Mouse (Mus musculus) left cerebral cortex, postnatal 10 days (tissue): ENCODE measurements around the gene Osbpl10. TPM values are rescaled to one million over a fixed set of nuclear protein-coding genes. Genes with fewer than 3 reads are reported as not detected.

Experiments
- DNase-seq, 2 experiments: peaks; one replicate each; pipeline ENCODE4 v3.0.0; 2021 to 2022; ENCODE audit warnings: low spot score in 2 of 2, mixed read lengths in 1 of 2; ENCODE audit errors: extremely low spot score in 1 of 2
- intact Hi-C: fragments of 180-260 bp; cut with DNase I; formaldehyde crosslinking; loops from one replicate; pipeline ENCODE4 v1.15.1; 2025
- total RNA-seq, 2 experiments: library from RNA; stranded (reverse); gene quantifications; 2 replicates each; pipeline ENCODE4 v1.2.3; 2021

Gene Osbpl10
- total RNA-seq, 2 experiments from 2014 or later = 55.7 to 56.3 TPM

DNA sequence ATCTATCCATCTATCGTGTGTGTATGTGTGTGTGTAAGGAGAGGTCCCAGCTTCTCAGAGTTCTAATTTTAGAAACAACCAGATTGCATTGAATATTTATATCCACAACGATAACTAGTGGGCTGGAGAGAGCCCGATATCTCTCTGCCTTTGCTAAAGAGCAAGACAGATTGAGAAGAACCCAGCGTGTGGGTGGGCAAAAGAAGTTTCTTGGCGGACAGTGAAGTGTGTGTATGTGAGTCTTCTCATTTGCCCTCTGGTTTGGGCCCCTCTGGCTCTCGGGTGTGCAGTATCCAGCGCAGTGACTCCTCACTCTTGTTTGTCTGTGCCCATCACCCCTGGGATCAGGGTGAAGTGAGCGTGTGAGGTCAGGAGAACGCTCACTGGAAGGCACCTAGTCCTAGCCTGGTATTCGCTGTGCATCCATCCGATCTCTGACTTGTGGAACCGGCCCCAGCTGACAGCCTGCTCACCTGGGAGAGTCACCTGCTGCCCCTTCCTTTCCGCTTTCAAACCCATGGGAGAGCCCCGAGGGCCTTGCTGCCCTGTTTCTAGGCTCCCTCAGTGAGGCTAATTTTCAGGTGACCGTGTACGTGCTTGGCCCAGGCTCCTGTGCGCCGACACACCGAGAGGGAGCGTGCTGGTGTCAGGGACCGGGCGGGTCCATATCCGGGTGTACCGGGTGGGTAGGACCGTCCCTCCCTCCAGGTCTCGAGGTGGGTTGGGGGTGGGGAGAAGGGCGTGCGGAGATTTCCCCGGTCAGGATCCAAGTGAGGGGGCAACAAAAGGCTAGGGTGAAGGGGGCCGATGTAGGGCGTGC is 698 bp upstream of the Osbpl10 start:
- DNase-seq = peak; percentile 64 to 65
- intact Hi-C loops = loop anchor here (5.0 kb wide), 3 partner anchors 45 to 80 kb away; no protein-coding TSS in a partner anchor

DNA sequence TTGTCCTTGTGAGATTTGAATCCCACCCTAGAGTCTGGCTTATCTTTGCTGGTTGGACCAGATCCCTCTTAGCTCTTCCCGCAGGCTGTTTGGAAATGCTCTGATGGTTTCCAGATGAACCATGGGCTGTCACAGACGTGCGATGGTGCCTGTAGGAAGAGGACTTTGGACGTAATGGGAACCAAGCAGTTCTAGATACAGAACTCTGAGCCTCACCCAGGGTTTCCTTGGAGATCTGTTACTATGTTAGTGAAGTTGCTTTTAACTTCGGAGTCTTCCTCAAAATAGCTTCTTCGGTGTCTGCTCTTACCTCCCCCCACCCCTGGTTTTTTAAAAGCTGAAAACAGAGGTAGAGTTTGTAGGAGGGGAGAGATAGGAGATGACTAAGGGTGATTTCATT is 1.6 kb downstream of the Osbpl10 start:
- peak; percentile 19 to 42 for DNase-seq
- intact Hi-C loops = loop anchor here (5.0 kb wide), 3 partner anchors 42 to 77 kb away; no protein-coding TSS in a partner anchor

DNA sequence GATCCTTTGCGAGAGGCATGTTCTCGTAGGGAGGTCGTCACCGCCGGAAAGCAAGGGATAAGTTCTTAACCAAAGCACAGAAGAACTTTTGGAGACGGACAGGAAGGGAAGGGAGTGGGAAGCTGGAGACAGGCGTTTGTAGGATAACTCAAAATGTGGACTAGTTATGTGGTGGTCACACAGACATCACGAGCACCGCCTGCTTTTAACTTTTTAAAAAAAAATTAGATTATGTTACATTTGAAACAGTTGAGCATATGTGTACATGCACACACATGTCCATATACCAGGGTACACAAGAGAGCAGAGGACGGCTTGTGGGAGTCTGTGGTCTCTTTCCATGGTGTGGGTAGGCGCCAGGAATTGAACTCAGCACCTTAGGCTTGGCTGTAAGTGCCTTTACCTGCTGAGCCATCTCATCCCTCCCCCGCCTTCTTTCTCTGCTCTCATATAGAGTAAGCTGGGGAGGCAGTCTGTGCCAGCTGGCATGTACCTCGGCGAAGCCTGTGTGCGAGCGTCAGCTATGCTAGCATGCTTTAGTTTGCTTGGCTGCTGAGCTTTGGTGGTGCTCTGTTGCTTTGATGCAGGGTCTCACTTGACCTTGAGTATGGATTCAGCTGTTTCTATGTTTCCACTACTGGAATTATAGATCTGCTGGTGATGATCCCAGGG is 4.5 kb downstream of the Osbpl10 start, which contains the start of gene Rps27rt:
Rps27rt (minus strand) TSS at position 51 of the 672 bp plus-strand sequence.
- intact Hi-C loops = no loop called here
- DNase-seq = peak in 1 of 2 experiments; percentile 35

DNA sequence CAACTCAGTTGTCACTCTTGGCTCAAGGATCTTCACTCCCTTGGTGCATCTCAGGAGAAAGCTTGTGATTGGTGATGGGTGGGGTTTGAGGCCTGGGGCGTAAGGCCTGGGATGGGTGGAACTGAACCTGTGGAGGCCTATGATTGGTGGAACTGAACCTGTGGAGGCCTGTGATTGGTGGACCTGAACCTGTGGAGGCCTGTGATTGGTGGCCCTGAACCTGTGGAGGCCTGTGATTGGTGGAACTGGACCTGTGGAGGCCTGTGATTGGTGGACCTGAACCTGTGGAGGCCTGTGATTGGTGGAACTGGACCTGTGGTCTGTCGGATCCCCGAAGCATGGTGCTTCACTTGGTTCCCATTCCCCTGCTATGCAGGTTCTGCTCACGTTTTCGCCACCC is 7.4 kb downstream of the Osbpl10 start:
- no peak for DNase-seq
- intact Hi-C loops = no loop called here

DNA sequence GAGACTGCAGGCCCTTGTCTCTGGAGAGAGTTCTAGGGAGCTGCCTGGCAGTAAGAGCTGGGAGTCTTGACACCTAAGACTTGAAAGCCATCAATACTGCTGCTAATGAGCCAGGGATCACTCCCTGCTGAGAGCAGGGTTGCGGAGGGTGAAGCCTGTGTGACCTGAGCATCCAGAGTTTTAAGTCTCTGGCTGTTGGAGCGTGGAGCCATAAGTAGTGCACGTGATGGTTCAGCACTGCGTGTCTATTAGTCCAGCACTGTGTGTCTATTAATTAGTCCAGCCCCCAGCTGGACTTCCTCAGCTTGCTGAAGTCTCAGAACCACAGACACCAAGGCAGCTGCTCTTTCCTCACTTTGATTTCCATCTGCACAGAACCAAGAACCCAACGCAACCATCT is 8.0 kb downstream of the Osbpl10 start:
- DNase-seq = no peak
- intact Hi-C loops = no loop called here

DNA sequence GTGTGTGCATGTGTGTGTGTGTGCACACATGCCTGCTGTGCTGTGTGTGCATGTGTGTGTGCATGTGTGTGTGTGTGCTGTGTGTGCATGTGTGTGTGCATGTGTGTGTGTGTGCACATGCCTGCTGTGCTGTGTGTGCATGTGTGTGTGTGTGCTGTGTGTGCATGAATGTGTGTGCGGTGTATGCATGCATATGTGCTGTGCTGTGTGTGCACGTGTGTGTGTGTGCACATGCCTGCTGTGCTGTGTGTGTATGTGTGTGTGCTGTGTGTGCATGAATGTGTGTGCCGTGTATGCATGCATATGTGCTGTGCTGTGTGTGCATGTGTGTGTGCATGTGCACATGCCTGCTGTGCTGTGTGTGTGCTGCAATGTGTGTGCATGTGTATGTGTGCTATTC is 9.7 kb downstream of the Osbpl10 start:
- peak in 1 of 2 experiments; percentile 1 for DNase-seq
- intact Hi-C loops = no loop called here

DNA sequence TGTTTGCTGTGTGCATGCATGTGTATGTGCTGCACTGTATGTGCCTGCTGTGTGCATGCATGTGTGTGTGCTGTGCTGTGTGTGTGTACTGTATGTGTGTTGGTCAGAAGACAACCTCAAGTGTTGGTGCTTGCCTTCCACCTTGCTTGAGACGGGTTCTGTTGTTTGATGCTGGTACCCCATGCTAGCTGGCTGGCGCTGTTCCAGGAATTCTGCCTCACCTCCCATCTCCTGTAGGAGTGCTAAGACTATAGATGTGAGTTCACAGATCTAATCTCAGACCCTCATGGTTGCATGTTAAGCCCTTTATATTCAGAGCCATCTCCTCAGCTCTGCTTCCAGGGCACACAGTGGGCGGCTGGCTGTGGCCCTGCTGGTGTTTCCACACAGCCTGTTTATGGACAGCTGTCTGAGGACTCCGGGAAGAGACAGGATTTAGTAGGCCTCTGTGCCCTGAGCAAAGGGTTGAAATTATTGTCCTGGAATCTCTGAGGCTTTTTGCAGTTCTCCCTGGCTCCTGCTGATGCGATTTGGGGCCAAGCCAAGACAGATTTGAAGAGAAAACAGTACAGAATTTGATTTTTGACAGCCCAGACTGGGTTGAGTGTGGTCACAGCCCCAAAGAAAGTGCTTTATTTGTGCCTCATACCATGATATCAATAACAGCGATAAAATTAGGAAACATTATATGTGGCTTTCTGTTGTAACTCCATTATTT is 10.4 kb downstream of the Osbpl10 start:
- peak in 1 of 2 experiments; percentile 60 for DNase-seq
- intact Hi-C loops = no loop called here

DNA sequence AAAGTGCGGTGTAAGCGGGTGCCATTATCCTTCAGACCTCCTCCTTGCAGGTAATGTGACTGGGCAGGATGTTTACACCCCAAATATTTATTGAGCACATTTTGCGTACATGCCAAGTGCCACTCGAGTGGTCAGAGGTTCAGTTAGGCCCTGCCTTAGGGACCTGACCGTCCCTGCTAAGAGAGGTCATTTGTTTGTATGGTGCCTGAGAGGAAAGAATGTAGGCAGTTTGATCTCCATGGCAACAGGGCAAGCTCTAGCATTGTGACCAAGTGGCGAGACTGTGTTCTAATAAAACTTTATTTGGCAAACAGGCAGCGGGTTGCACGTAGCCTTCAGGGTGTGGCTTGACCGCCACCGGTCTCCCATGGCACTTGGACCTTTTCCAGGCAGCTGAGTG is 12.1 kb downstream of the Osbpl10 start:
- intact Hi-C loops = no loop called here

DNA sequence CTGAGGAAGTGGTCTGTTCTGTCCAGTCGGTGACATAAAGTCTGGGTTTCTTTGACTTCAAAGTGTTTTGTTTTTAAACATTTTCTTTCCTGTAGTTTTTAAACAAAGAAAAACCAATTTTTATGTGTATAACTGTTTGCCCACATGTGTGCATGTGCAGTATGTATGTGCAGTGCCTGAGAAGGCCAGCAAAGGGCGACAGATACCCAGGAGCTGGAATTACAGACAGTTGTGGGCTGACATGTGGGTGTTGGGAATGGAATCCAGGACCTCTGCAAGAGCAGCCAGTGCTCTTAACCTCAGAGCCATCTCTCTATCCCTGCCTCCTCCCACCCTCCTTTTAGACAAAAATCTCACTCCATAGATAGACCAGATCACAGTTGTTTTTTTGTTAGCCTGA is 14.2 kb downstream of the Osbpl10 start:
- intact Hi-C loops = no loop called here
- peak in 1 of 2 experiments; percentile 9 for DNase-seq

More for the DNA sequence above, 12.1 kb downstream of the Osbpl10 start:
- peak in 1 of 2 experiments; percentile 29 for DNase-seq

DNA sequence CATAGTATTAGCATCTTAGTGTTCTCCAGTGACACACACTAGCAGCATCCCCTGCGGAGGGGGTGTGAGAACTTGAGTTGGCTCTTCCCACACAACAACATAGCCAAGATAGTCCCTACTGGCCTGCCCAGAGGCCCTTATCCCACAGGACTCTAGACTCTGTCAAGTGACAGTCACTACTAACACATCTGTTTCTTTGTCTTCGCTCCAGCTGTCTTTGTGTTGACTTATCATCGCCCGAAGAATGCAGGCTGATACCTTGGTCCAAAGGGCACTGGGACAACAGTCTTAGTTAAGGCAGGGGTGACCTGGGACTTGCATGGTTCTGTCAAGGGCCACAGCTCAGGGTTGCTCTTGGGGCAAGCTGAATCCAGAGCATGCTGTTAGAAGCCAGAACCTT is 16.9 kb downstream of the Osbpl10 start:
- intact Hi-C loops = no loop called here
- DNase-seq = no peak

DNA sequence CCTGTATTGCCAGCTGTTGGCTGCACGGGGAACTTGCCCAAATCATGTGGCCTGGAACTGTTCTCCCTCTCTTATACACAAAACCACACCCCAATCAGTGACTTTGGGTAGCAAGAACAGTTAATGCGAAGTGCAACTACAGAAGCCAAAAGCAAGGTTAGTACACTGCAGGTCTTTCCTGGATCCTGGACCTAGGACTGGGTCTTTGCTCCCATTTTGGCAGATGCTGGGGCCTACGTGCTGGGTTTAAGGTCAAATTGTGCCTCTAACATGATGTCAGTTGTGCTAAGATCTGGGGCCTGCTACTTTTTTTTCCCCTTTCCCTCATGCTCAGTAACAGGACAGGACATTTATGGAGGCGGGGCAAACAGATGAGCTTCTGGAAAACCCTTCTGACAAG is 17.3 kb downstream of the Osbpl10 start:
- intact Hi-C loops = no loop called here

DNA sequence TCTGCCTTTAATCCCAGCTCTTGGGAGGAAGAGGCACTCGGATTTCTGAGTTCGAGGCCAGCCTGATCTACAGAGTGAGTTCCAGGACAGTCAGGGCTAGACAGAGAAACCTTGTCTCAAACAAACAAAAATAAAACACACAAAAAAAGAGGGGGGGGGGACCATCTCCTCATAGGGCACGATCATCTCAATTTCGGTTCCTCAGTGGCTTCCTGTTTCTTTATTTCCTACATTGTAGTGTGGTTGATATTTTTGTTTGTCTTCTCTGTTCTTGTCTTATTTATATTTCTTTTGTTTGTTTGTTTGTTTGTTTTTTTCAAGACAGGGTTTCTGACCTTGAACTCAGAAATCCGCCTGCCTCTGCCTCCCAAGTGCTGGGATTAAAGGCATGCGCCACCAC is 18.1 kb downstream of the Osbpl10 start:
- intact Hi-C loops = no loop called here
- no peak for DNase-seq

More for the DNA sequence above, 17.3 kb downstream of the Osbpl10 start:
- no peak for DNase-seq

DNA sequence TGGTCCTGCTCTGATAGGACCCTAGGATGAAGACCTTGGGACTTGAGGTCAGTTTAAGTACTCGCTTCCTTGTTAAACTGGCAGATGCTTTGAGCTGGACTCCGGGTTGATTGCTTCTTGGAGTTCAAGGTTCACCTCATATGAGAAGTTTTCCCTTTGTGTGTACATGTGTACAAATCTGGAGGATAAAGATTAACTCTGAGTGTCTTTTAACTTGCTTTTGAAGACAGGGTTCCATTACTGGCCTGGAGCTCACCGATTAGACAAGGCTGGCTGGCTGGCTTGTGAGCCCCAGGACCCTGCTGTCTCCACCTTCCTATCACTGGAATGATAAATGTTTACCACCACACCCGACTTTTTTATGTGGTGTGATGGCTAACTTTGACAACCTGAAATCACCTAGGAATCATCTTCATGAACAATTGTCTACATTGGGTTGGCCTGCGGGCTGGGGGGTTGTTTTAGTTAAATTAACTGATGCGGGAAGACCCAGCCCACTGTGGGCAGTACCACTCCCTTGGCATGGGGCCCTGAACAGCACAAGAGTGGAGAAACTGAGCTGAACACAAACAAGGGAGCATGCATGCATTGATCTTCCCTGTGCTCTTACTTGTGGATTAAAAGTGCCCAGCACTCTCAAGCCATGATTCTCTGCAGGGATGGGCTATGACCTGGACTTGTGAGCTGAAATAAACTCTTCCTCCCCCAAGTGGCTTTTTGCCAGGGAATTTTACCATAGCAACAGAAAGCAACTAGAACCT is 20.8 kb downstream of the Osbpl10 start:
- no peak for DNase-seq
- intact Hi-C loops = no loop called here

DNA sequence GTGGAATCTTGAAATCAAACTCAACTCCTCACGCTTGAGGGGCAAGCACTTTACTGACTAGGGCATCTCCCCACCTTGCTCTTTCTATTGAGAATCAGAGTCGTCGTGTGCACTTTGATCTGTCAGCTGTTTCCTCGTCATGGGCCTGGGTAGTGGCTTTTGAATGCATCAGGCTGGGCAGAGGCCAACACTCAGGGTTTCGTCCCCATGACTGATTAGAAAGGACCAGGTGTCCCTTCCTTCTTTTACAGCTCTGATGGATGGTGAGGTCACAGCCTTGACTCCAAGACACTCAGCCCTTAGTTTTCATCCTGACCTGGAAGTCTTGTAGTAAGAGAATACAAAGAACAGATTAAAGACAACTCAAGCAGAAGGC is 21.4 kb downstream of the Osbpl10 start:
- DNase-seq = no peak
- intact Hi-C loops = no loop called here

DNA sequence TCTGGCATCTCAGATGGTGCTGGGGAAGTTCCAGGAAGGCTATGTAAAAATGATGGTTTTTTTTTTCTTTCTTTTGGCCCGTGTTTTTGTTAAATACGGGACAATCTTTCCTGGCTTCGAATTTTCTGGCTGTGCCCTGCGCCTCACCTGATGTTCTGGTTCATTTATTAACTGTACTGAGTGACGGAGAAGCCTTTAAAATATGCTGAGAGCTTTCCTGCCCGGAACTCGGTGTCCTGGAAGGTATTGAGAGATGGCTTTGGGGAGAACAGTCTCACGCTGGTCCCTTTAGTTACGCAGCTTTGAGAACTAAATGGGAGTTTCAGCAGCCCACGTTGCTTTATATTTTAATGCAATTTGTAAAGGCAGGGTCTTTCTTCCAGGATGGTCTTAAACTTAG is 27.1 kb downstream of the Osbpl10 start:
- DNase-seq = no peak
- intact Hi-C loops = no loop called here

DNA sequence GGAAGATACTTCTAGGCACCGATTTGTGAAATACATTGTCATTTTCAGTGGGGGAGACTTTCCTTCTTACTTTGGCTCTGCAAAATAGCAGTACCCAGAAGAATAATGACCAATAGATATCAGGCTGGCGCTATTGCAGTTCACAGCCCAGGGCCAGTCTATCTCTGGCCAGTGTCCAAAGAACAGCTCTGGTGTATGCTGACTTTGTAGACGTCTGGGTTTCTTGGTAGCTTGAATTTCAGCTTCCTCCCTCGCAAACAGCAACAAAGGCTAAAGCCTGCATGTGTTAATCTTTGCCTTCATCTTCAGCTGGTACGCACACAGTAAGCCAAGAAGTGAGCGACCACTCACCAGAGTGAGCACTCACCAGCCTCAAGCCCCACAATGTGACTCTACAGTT is 29.4 kb downstream of the Osbpl10 start:
- intact Hi-C loops = no loop called here

DNA sequence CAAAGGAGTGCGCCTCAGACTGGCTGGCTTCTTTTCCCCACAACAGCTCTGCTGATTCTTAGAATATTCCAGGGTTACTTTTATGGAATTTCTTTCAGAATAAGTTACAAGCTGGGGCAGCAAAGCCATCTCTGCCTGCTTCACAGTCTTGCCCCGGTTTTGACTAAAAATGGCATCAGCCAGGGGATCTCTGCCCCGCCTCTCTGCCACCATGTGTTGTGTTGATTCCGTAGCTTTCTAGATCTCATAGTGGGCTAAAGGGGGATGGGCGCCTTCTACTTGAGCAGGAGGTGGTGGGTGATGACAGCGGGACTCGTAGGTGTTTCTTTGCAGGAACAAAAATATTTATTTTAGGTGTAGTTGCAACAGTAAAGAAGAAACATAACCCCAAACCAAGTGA is 29.8 kb downstream of the Osbpl10 start:
- peak in 1 of 2 experiments; percentile 35 for DNase-seq
- intact Hi-C loops = no loop called here

More for the DNA sequence above, 29.4 kb downstream of the Osbpl10 start:
- DNase-seq = no peak

DNA sequence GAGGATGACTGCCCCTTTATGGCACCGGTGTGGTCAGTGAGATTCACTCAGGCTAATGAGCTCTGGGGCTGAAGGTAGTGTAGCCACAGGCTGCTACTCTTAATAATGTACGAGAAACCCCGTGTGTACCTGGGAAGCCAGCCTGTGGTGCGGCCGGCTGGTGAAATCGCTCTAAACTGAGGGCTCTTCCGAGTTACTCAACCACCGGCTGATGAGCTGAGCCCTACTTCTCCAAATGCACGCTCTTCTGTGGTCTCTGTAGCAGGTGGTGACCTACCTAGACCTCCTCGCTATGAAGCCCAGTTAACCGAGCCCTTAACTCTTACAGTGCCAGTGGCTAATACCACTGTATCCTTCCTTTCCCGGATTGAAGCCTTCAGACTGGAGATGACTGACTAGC is 34.0 kb downstream of the Osbpl10 start:
- DNase-seq = no peak
- intact Hi-C loops = no loop called here

DNA sequence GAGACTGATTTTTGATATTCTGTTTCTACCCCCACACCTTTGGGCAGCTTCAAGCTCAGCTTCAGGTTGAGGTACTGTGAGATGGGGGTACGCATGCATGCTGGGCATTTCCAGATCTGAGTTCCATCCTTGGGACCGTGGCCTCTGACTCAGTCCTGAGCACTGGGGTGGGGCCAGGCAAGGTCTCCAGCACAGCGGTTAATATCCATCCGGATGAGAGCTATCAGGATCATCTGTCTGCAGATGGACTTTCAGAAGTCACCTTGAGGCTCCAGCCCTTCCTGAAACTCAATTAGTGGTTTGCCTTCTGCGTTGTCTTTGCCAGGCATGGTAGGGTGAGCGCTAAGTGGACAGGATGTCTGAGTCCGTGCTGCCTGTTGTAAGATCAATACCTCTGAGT is 41.8 kb downstream of the Osbpl10 start:
- no peak for DNase-seq
- intact Hi-C loops = loop anchor here (5.0 kb wide), 1 partner anchor 43 kb away; the partner anchor contains the start of gene Osbpl10
